Mouse (Mus musculus) lung, embryonic 16.5 days (tissue): ENCODE measurements around the gene Retnla. TPM values are rescaled to one million over a fixed set of nuclear protein-coding genes. Genes with fewer than 3 reads are reported as not detected.

Experiments
- ATAC-seq: fragments of 200-750 bp; cut with Nextera tagmentation; 2 replicates; pipeline ENCODE4 v1.8.0; 2017; ENCODE audit warnings: low read depth, mild to moderate bottlenecking, moderate library complexity
- H3K27ac ChIP-seq: fragments of 300-500 bp; sonication (generic); 2 replicates; pipeline ENCODE4 v1.5.1; 2014; ENCODE audit warnings: mild to moderate bottlenecking, control low read depth, low read length
- H3K27me3 ChIP-seq: fragments of 300-500 bp; sonication (generic); 2 replicates; pipeline ENCODE4 v1.6.1; 2014; ENCODE audit warnings: low read depth, low read length, mixed read lengths; ENCODE audit not compliant: control insufficient read depth, insufficient read depth
- H3K36me3 ChIP-seq: fragments of 300-500 bp; sonication (generic); 2 replicates; pipeline ENCODE4 v1.6.1; 2014; ENCODE audit warnings: low read length; ENCODE audit not compliant: control insufficient read depth, insufficient read depth
- H3K4me1 ChIP-seq: fragments of 300-500 bp; sonication (generic); replicated peaks from 2 replicates; pipeline ENCODE4 v1.6.1; 2014; ENCODE audit warnings: low read length, mixed read lengths; ENCODE audit not compliant: control insufficient read depth, insufficient read depth
- H3K4me2 ChIP-seq: fragments of 300-500 bp; sonication (generic); 2 replicates; pipeline ENCODE4 v1.6.1; 2014; ENCODE audit warnings: low read depth, low read length, control low read depth
- H3K4me3 ChIP-seq: fragments of 300-500 bp; sonication (generic); 2 replicates; pipeline ENCODE4 v1.5.1; 2014; ENCODE audit warnings: mild to moderate bottlenecking, low read length, control low read depth
- H3K9ac ChIP-seq: fragments of 300-500 bp; sonication (generic); 2 replicates; pipeline ENCODE4 v1.6.1; 2014; ENCODE audit warnings: low read length, control low read depth
- H3K9me3 ChIP-seq: fragments of 300-500 bp; sonication (generic); 2 replicates; pipeline ENCODE4 v1.6.1; 2016; ENCODE audit warnings: low read length; ENCODE audit not compliant: control insufficient read depth
- WGBS: fragments of 180-500 bp; shearing (Covaris S2); extraction: QIAGEN DNeasy Blood & Tissue Kit; methylation state at CpG from one replicate; pipeline ENCODE4 v1.1.7; 2014; 5-methylcytosine and 5-hydroxymethylcytosine counted together
- polyA plus RNA-seq: library from polyadenylated mRNA; unstranded; fragments of >200 nt; fragmentation: Nextera tagmentation; extraction: Ambion mirVana; gene quantifications from 2 replicates; pipeline ENCODE4 v1.2.1, GENCODE M21; 2015

Gene Retnla
- 76.1 and 129 TPM in 2 replicates for polyA plus RNA-seq

- no peaks in the 10 kb centered on the region for H3K4me1 ChIP-seq
- H3K9ac ChIP-seq = no peak within 1 kb of the TSS
- 0 out of 2 replicates have a peak, but pooled peaks have one; percentile 34 for ATAC-seq
- no peak within 1 kb of the TSS for H3K4me3 ChIP-seq
- no peak within 1 kb of the TSS for H3K4me2 ChIP-seq
- H3K27ac ChIP-seq = no peak within 1 kb of the TSS
- WGBS = 58% methylated on average over 3 of the region's 3 CpGs
- no peaks in the 10 kb centered on the region for H3K36me3 ChIP-seq
- H3K27me3 ChIP-seq = no peaks in the 10 kb centered on the region
- no peaks in the 10 kb centered on the region for H3K9me3 ChIP-seq
Measured at GRCm38 (mm10) chr16:48842266-48842665, at the start of gene Retnla. Retnla (plus strand) TSS chr16:48842551.

- H3K27me3 ChIP-seq = no peaks in the 10 kb centered on the region
- H3K9me3 ChIP-seq = no peaks in the 10 kb centered on the region
- no peak for ATAC-seq
Measured at GRCm38 (mm10) chr16:48798285-48798684, 44.1 kb upstream of the Retnla start.

DNA sequence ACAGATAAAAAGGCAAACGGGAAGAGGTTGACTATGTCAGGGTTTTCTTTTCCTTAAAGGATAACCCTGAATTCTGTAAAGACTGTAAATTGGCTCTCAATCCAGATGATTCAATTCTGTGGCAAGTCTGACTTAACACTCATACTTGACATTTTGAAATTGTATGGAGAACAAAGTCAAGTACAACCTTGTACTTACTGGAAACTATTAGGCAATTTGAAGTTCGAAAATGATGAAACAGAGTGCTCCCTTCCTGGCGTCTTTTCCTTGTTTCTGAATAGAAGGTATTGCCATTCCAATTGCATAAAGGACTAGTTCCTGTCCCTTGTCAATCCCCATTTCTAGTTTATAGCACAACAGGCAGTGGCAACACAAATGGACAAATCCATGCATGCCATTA, 42.9 kb upstream of the Retnla start:
- H3K9me3 ChIP-seq = no peaks in the 10 kb centered on the region
- no peaks in the 10 kb centered on the region for H3K27me3 ChIP-seq
- no peaks in the 10 kb centered on the region for H3K36me3 ChIP-seq
- no peaks in the 10 kb centered on the region for H3K4me1 ChIP-seq
- 78% methylated on average over 3 of the region's 3 CpGs for WGBS
- H3K4me3 ChIP-seq = no peak overlapping the region
- no peak for ATAC-seq
- no peak overlapping the region for H3K9ac ChIP-seq
- H3K4me2 ChIP-seq = no peak overlapping the region
- no peak overlapping the region for H3K27ac ChIP-seq

More at GRCm38 (mm10) chr16:48798285-48798684, 44.1 kb upstream of the Retnla start:
- Histone ChIP-seq H3K36me3 (no peaks in the 10 kb centered on the region), H3K4me3 (no peak overlapping the region), H3K9ac (no peak overlapping the region), H3K4me1 (no peaks in the 10 kb centered on the region), H3K4me2 (no peak overlapping the region), H3K27ac (no peak overlapping the region)
- 21% methylated on average over 3 of the region's 3 CpGs for WGBS

DNA sequence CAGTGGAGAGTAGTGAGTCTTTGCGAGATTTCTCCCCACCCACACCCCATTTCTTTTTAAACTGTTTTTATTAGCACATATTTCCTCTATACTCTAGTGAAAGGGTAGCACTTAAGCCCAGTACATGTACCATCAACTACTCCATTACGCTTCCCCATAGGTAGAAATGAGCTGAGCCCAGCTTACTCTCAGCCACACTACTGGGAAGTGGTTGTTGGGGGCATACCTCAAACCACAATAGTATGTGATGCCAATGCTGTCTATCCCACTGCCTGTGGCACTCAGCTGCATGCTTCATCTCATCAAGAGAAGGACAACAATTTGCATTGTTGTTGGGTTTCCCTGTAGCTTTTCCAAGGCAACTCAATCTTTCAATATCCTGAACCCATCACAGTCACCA, 41.4 kb upstream of the Retnla start:
- Histone ChIP-seq H3K4me3 (no peak overlapping the region), H3K4me2 (no peak overlapping the region), H3K9ac (no peak overlapping the region), H3K27ac (no peak overlapping the region), H3K27me3 (no peaks in the 10 kb centered on the region), H3K36me3 (no peaks in the 10 kb centered on the region), H3K9me3 (no peaks in the 10 kb centered on the region), H3K4me1 (no peaks in the 10 kb centered on the region)
- WGBS = 89% methylated on average over 2 of the region's 2 CpGs
- no peak for ATAC-seq

GRCm38 (mm10) chr16:48805412-48805811, 36.9 kb upstream of the Retnla start:
- ATAC-seq = no peak
- Histone ChIP-seq H3K4me3 (no peak overlapping the region), H3K36me3 (no peaks in the 10 kb centered on the region), H3K27ac (no peak overlapping the region), H3K4me2 (no peak overlapping the region), H3K4me1 (no peaks in the 10 kb centered on the region), H3K27me3 (no peaks in the 10 kb centered on the region), H3K9ac (no peak overlapping the region), H3K9me3 (no peaks in the 10 kb centered on the region)
- 63% methylated on average over 1 of the region's 1 CpGs for WGBS

GRCm38 (mm10) chr16:48806521-48806920, 35.8 kb upstream of the Retnla start:
- no peaks in the 10 kb centered on the region for H3K27me3 ChIP-seq
- H3K9me3 ChIP-seq = no peaks in the 10 kb centered on the region
- 83% methylated on average over 1 of the region's 1 CpGs for WGBS

DNA sequence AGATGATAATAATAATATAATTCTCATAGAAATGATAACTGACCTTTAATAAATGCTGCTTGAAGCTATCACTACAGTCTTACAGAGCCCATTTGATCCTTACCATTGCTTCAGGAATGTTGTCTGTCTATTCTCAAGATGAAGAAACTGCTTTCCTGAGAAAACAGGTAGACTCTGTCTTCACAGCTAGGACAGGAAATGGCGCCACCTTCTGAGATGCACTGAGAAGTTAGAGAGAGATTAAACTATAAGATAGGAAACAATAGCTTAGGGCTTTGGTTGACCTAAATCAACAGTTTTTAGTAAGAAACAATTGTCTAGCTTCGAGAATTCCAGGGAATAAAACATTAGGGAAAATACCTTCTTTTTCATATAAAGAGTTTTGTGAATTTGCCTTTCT, 33.0 kb upstream of the Retnla start:
- no peak overlapping the region for H3K27ac ChIP-seq
- H3K4me1 ChIP-seq = peaks cover 4% of the 10 kb centered on the region; the same call in 1 of the 2 replicates
- no peaks in the 10 kb centered on the region for H3K27me3 ChIP-seq
- H3K4me2 ChIP-seq = no peak overlapping the region
- H3K36me3 ChIP-seq = no peaks in the 10 kb centered on the region
- no peak overlapping the region for H3K4me3 ChIP-seq
- H3K9ac ChIP-seq = no peak overlapping the region
- H3K9me3 ChIP-seq = no peaks in the 10 kb centered on the region
- no peak for ATAC-seq
- WGBS = 54% methylated on average over 2 of the region's 2 CpGs

More at GRCm38 (mm10) chr16:48806521-48806920, 35.8 kb upstream of the Retnla start:
- H3K9ac ChIP-seq = no peak overlapping the region
- ATAC-seq = no peak
- H3K4me2 ChIP-seq = no peak overlapping the region
- no peaks in the 10 kb centered on the region for H3K4me1 ChIP-seq
- no peaks in the 10 kb centered on the region for H3K36me3 ChIP-seq
- H3K27ac ChIP-seq = no peak overlapping the region
- no peak overlapping the region for H3K4me3 ChIP-seq

GRCm38 (mm10) chr16:48811881-48812436, 30.4 kb upstream of the Retnla start:
- no peaks in the 10 kb centered on the region for H3K27me3 ChIP-seq
- H3K4me2 ChIP-seq = no peak overlapping the region
- ATAC-seq = peak; percentile 20; the same call in 1 of the 2 replicates
- H3K9ac ChIP-seq = no peak overlapping the region
- H3K4me3 ChIP-seq = no peak overlapping the region
- 26% methylated on average over 7 of the region's 7 CpGs for WGBS
- no peaks in the 10 kb centered on the region for H3K36me3 ChIP-seq
- H3K9me3 ChIP-seq = no peaks in the 10 kb centered on the region
- peak overlapping the region; percentile 39; the same call in 1 of the 2 replicates for H3K27ac ChIP-seq
- peaks cover 4% of the 10 kb centered on the region; the same call in 1 of the 2 replicates for H3K4me1 ChIP-seq

DNA sequence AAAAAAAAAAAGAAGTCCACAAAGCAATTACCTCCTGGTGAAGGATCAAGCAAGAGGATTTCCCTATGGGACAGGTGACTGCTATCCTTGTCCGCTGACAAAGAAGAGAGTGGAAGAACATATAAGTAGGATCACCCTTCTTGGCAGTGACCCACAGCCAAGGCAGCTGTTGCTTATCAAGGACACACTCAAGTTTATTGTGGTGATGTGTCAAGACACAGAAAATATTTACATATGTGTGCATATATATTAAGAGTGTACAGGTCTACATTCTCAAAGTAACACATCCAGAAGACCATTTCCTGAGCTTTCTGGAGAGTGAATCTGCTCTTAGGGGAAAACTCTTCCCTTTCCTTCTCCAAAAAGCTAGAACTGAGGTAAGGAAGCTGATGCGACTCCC, 25.7 kb upstream of the Retnla start, which contains the start of gene Retnlb:
Gene Retnlb, plus strand, starts transcription at position 162 of the 400 bp plus-strand sequence.
- no peak within 1 kb of the TSS for H3K4me2 ChIP-seq
- H3K9ac ChIP-seq = no peak within 1 kb of the TSS
- H3K27me3 ChIP-seq = no peaks in the 10 kb centered on the region
- ATAC-seq = no peak
- no peak within 1 kb of the TSS for H3K4me3 ChIP-seq
- H3K27ac ChIP-seq = no peak within 1 kb of the TSS
- peaks cover 4% of the 10 kb centered on the region; the same call in 1 of the 2 replicates for H3K4me1 ChIP-seq
- H3K9me3 ChIP-seq = no peaks in the 10 kb centered on the region
- WGBS = 61% methylated on average over 2 of the region's 2 CpGs
- H3K36me3 ChIP-seq = no peaks in the 10 kb centered on the region
